Mouse (Mus musculus): ENCODE data around the gene Sirt4. TPM values are rescaled to one million over a fixed set of nuclear protein-coding genes. Genes with fewer than 3 reads are reported as not detected.

The Sirt4 gene
- polyA plus RNA-seq (2015; fragmentation: Nextera tagmentation; extraction: Ambion mirVana): 15.7 and 18.0 TPM in 2 replicates

- peak within 1 kb of the TSS; percentile 65 for H3K9ac ChIP-seq (replicated peaks; ENCODE audit: low read depth)
- 0 out of 2 replicates have a peak, but pooled peaks cover 3% of the 10 kb centered on the region for H3K36me3 ChIP-seq (ENCODE audit: insufficient read depth, low read length)
- no peaks in the 10 kb centered on the region for H3K9me3 ChIP-seq (ENCODE audit: low read length)
- peaks cover 4% of the 10 kb centered on the region; the same call in 1 of the 2 replicates for H3K4me1 ChIP-seq (ENCODE audit: insufficient read depth, low read depth, low read length)
- no peak for TF ChIP-seq EP300 (IDR thresholded peaks at IDR 0.05)
- TF ChIP-seq CTCF (IDR thresholded peaks at IDR 0.05): no peak
- peak; percentile 92 for ATAC-seq
- no peaks in the 10 kb centered on the region for H3K27me3 ChIP-seq (replicated peaks; ENCODE audit: insufficient read depth, low read length)
- peak; percentile 99 for DNase-seq (ENCODE audit: low spot score)
- H3K27ac ChIP-seq (ENCODE audit: low read length): peak within 1 kb of the TSS; percentile 84
- 5% methylated on average over 30 of the region's 30 CpGs for WGBS
- peak within 1 kb of the TSS; percentile 61 for H3K4me2 ChIP-seq (replicated peaks; ENCODE audit: low read depth, low read length)
- H3K4me3 ChIP-seq (ENCODE audit: low read depth, low read length): peak within 1 kb of the TSS; percentile 42
Measured at GRCm38 (mm10) chr5:115483947-115484920, at the start of gene Sirt4. Gene Sirt4 (minus strand): TSS chr5:115484725.

GRCm38 (mm10) chr5:115531671-115532270 lies 47.2 kb upstream of the Sirt4 start:
- DNase-seq (ENCODE audit: low spot score) (peak; percentile 91), ATAC-seq (peak; percentile 66)
- TF ChIP-seq EP300 (IDR thresholded peaks at IDR 0.05) (no peak), CTCF (IDR thresholded peaks at IDR 0.05) (no peak)
- H3K27me3 ChIP-seq (replicated peaks; ENCODE audit: insufficient read depth, low read length): no peaks in the 10 kb centered on the region
- H3K4me3 ChIP-seq (ENCODE audit: low read depth, low read length): no peak overlapping the region
- WGBS: 22% methylated on average over 18 of the region's 18 CpGs
- H3K36me3 ChIP-seq (ENCODE audit: insufficient read depth, low read length): no peaks in the 10 kb centered on the region
- no peaks in the 10 kb centered on the region for H3K9me3 ChIP-seq (ENCODE audit: low read length)
- H3K9ac ChIP-seq (replicated peaks; ENCODE audit: low read depth): no peak overlapping the region
- H3K27ac ChIP-seq (ENCODE audit: low read length): peak overlapping the region; percentile 92
- peaks cover 56% of the 10 kb centered on the region for H3K4me1 ChIP-seq (ENCODE audit: insufficient read depth, low read depth, low read length)
- H3K4me2 ChIP-seq (replicated peaks; ENCODE audit: low read depth, low read length): peak overlapping the region; percentile 19; the same call in 1 of the 2 replicates

GRCm38 (mm10) chr5:115530447-115530809 lies 45.9 kb upstream of the Sirt4 start:
- peak overlapping the region; percentile 92 for H3K27ac ChIP-seq (ENCODE audit: low read length)
- H3K4me2 ChIP-seq (replicated peaks; ENCODE audit: low read depth, low read length): peak overlapping the region; percentile 35
- peak; percentile 53 for DNase-seq (ENCODE audit: low spot score)
- TF ChIP-seq EP300 (IDR thresholded peaks at IDR 0.05): no peak
- TF ChIP-seq CTCF (IDR thresholded peaks at IDR 0.05): no peak
- 23% methylated on average over 8 of the region's 8 CpGs for WGBS
- H3K4me1 ChIP-seq (ENCODE audit: insufficient read depth, low read depth, low read length): peaks cover 51% of the 10 kb centered on the region
- no peaks in the 10 kb centered on the region for H3K9me3 ChIP-seq (ENCODE audit: low read length)
- H3K36me3 ChIP-seq (ENCODE audit: insufficient read depth, low read length): no peaks in the 10 kb centered on the region
- H3K27me3 ChIP-seq (replicated peaks; ENCODE audit: insufficient read depth, low read length): no peaks in the 10 kb centered on the region
- no peak for ATAC-seq
- H3K4me3 ChIP-seq (ENCODE audit: low read depth, low read length): no peak overlapping the region
- 0 out of 2 replicates have a peak overlapping the region, but pooled peaks have one; percentile 19 for H3K9ac ChIP-seq (replicated peaks; ENCODE audit: low read depth)

- Histone ChIP-seq H3K27ac (ENCODE audit: low read length) (peak overlapping the region; percentile 92), H3K4me1 (ENCODE audit: insufficient read depth, low read depth, low read length) (peaks cover 45% of the 10 kb centered on the region), H3K27me3 (replicated peaks; ENCODE audit: insufficient read depth, low read length) (no peaks in the 10 kb centered on the region), H3K9me3 (ENCODE audit: low read length) (no peaks in the 10 kb centered on the region), H3K4me2 (replicated peaks; ENCODE audit: low read depth, low read length) (peak overlapping the region; percentile 35), H3K9ac (replicated peaks; ENCODE audit: low read depth) (0 out of 2 replicates have a peak overlapping the region, but pooled peaks have one; percentile 19), H3K4me3 (ENCODE audit: low read depth, low read length) (no peak overlapping the region), H3K36me3 (ENCODE audit: insufficient read depth, low read length) (no peaks in the 10 kb centered on the region)
- DNase-seq (ENCODE audit: low spot score) (peak; percentile 74), ATAC-seq (peak; percentile 47)
- TF ChIP-seq CTCF (IDR thresholded peaks at IDR 0.05) (no peak), EP300 (IDR thresholded peaks at IDR 0.05) (peak; percentile 57)
- 34% methylated on average over 7 of the region's 7 CpGs for WGBS
Measured at GRCm38 (mm10) chr5:115529742-115530446, 45.4 kb upstream of the Sirt4 start.

DNA sequence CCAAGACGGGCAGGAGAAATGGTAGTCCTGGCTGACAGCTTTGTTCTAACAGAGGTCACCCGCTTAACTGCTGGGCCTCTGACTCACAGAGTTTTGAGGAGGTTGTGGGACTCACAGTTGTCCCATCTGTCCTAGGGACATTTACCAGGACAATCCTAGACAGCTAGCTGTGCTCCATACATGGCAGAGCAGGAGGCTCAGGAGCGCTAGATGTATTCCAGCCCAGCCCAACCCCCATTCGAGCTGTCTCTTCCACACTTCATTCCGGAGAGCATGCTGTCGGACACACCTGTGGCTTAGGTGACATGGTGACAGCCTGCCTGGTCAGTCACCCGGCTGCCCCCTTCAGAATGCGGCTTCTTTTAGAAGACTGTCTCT lies 44.8 kb upstream of the Sirt4 start:
- WGBS: 22% methylated on average over 8 of the region's 8 CpGs
- H3K27ac ChIP-seq (ENCODE audit: low read length): peak overlapping the region; percentile 92
- no peak for DNase-seq (ENCODE audit: low spot score)
- H3K9me3 ChIP-seq (ENCODE audit: low read length): no peaks in the 10 kb centered on the region
- peak overlapping the region; percentile 35; the same call in 1 of the 2 replicates for H3K4me2 ChIP-seq (replicated peaks; ENCODE audit: low read depth, low read length)
- H3K9ac ChIP-seq (replicated peaks; ENCODE audit: low read depth): 0 out of 2 replicates have a peak overlapping the region, but pooled peaks have one; percentile 5
- TF ChIP-seq EP300 (IDR thresholded peaks at IDR 0.05) (no peak), CTCF (IDR thresholded peaks at IDR 0.05) (no peak)
- H3K4me3 ChIP-seq (ENCODE audit: low read depth, low read length): no peak overlapping the region
- no peaks in the 10 kb centered on the region for H3K27me3 ChIP-seq (replicated peaks; ENCODE audit: insufficient read depth, low read length)
- peaks cover 45% of the 10 kb centered on the region for H3K4me1 ChIP-seq (ENCODE audit: insufficient read depth, low read depth, low read length)
- H3K36me3 ChIP-seq (ENCODE audit: insufficient read depth, low read length): no peaks in the 10 kb centered on the region
- ATAC-seq: peak; percentile 12
